In genomic region chr11:33700725-33701124, GRCm38 (mm10) we compare ENCODE assay signal across 12 mouse cellular contexts.
DNase-seq lines count a peak whose midpoint lies in the region; ATAC-seq lines count a peak whose summit lies in the region.
"Had no signal": no experiment of that assay in that cellular context is flagged by ENCODE, and none has a peak within 500 bp of the region (broad histone marks: within the 10 kb centered on the region; RNA-seq: fewer than 3 reads in every experiment).

No protein-coding gene starts in this region.

- peak; percentile 92 for DNase-seq in right cerebral cortex, adult 18-20 months
- DNase-seq in right cerebral cortex, postnatal 4 days, result no peak
- peak; percentile 79 to 98 for DNase-seq in left cerebral cortex, postnatal 25 days (ENCODE audit: low spot score in 2 of 2)
- peak; percentile 3 for DNase-seq in thymus, postnatal 25 days
- no peak for DNase-seq in hindbrain, embryonic 11.5 days (ENCODE audit: low spot score)
- DNase-seq in adrenal gland, postnatal 36 days, result no peak
- DNase-seq in kidney, postnatal 10 days, result no peak
- DNase-seq: adrenal gland, postnatal 25 days; cerebellum, adult 9-10 months; lung, adult 2 months had no signal

- intact Hi-C loops in left cerebral cortex, postnatal 25 days (cut with DNase I), result loop anchor here (5.0 kb wide), 1 partner anchor 73 kb away; no protein-coding TSS in a partner anchor

- no peaks in the 10 kb centered on the region for H3K9me3 ChIP-seq in hindbrain, embryonic 11.5 days (ENCODE audit: control insufficient read depth, low read length)
- H3K9me3 ChIP-seq: hindbrain, embryonic 15.5 days had no signal

- no peaks in the 10 kb centered on the region for H3K36me3 ChIP-seq in hindbrain, embryonic 11.5 days (ENCODE audit: control insufficient read depth, insufficient read depth, low read length)
- H3K36me3 ChIP-seq: hindbrain, embryonic 15.5 days had no signal

- no peaks in the 10 kb centered on the region for H3K4me1 ChIP-seq in hindbrain, embryonic 11.5 days (replicated peaks; ENCODE audit: control insufficient read depth, insufficient read depth, low read length)
- H3K4me1 ChIP-seq: hindbrain, embryonic 15.5 days had no signal

- no peak overlapping the region for H3K4me3 ChIP-seq in hindbrain, embryonic 11.5 days (ENCODE audit: low read depth, low read length)
- H3K4me3 ChIP-seq: hindbrain, embryonic 15.5 days had no signal

- H3K27ac ChIP-seq in hindbrain, embryonic 11.5 days (ENCODE audit: low read depth, low read length), result no peak overlapping the region
- H3K27ac ChIP-seq: hindbrain, embryonic 15.5 days had no signal

- no peak overlapping the region for H3K9ac ChIP-seq in hindbrain, embryonic 11.5 days (ENCODE audit: low read depth, low read length)
- H3K9ac ChIP-seq: hindbrain, embryonic 15.5 days had no signal

- H3K27me3 ChIP-seq in hindbrain, embryonic 11.5 days (ENCODE audit: control insufficient read depth, insufficient read depth, low read length), result no peaks in the 10 kb centered on the region
- H3K27me3 ChIP-seq: hindbrain, embryonic 15.5 days had no signal

- 60% methylated on average over 4 of the region's 4 CpGs for WGBS in hindbrain, embryonic 11.5 days

- no peak overlapping the region for H3K4me2 ChIP-seq in hindbrain, embryonic 11.5 days (replicated peaks; ENCODE audit: low read depth, low read length)
- H3K4me2 ChIP-seq: hindbrain, embryonic 15.5 days had no signal

- ATAC-seq in inflammation-experienced regulatory T-cells, adult 6 months, result peak; percentile 98
- ATAC-seq in hindbrain, embryonic 11.5 days (ENCODE audit: low FRiP score), result no peak

Comparison
In these comparisons a context has a peak if more than half of its experiments do, and no peak if none do; other contexts are left out.
1. DNase-seq: peak in right cerebral cortex, adult 18-20 months (single experiment), left cerebral cortex, postnatal 25 days (2 of 2) and thymus, postnatal 25 days (single experiment); none in right cerebral cortex, postnatal 4 days (single experiment), hindbrain, embryonic 11.5 days (single experiment), adrenal gland, postnatal 36 days (0 of 2) and kidney, postnatal 10 days (single experiment).